Mouse (Mus musculus): ENCODE measurements around the gene Ppfia4. TPM values are rescaled to one million over a fixed set of nuclear protein-coding genes. Genes with fewer than 3 reads are reported as not detected.

Ppfia4 gene
- polyA plus RNA-seq, 1 experiment from 2014 or later, result 9.4 TPM

Other genes with a start within 250 kb of the Ppfia4 start
- gene Chit1, start 221.7 kb downstream of the Ppfia4 start, polyA plus RNA-seq (2014; fragmentation: Nextera tagmentation; extraction: Ambion mirVana), result 1.7 and 1.9 TPM in 2 replicates
- gene Chil1, start 150.8 kb downstream of the Ppfia4 start, polyA plus RNA-seq (2014; fragmentation: Nextera tagmentation; extraction: Ambion mirVana), result 1.5 and 1.9 TPM in 2 replicates
- gene Mybph, start 139.5 kb downstream of the Ppfia4 start, polyA plus RNA-seq (2014; fragmentation: Nextera tagmentation; extraction: Ambion mirVana), result 1.0 and 1.2 TPM in 2 replicates
- 4.4 and 6.7 TPM in 2 replicates for gene Adora1, start 97.5 kb downstream of the Ppfia4 start, polyA plus RNA-seq (2014; fragmentation: Nextera tagmentation; extraction: Ambion mirVana)
- gene Myog, start 42.9 kb downstream of the Ppfia4 start, polyA plus RNA-seq (2014; fragmentation: Nextera tagmentation; extraction: Ambion mirVana), result 3.7 and 4.2 TPM in 2 replicates
- 75.1 and 78.8 TPM in 2 replicates for gene Tmem183a, start 29.1 kb upstream of the Ppfia4 start, polyA plus RNA-seq (2014; fragmentation: Nextera tagmentation; extraction: Ambion mirVana)
- not detected in 2 replicates for gene 4933406M09Rik, start 53.0 kb upstream of the Ppfia4 start, polyA plus RNA-seq (2014; fragmentation: Nextera tagmentation; extraction: Ambion mirVana)
- 35.2 and 36.9 TPM in 2 replicates for gene Cyb5r1, start 72.6 kb upstream of the Ppfia4 start, polyA plus RNA-seq (2014; fragmentation: Nextera tagmentation; extraction: Ambion mirVana)
- gene Adipor1, start 82.5 kb upstream of the Ppfia4 start, polyA plus RNA-seq (2014; fragmentation: Nextera tagmentation; extraction: Ambion mirVana), result 129 and 130 TPM in 2 replicates
- gene Klhl12, start 122.6 kb upstream of the Ppfia4 start, polyA plus RNA-seq (2014; fragmentation: Nextera tagmentation; extraction: Ambion mirVana), result 15.5 and 22.2 TPM in 2 replicates
- 35.3 and 37.9 TPM in 2 replicates for gene Rabif, start 161.7 kb upstream of the Ppfia4 start, polyA plus RNA-seq (2014; fragmentation: Nextera tagmentation; extraction: Ambion mirVana)
- not detected in 2 replicates for gene Mgat4e, start 216.8 kb upstream of the Ppfia4 start, polyA plus RNA-seq (2014; fragmentation: Nextera tagmentation; extraction: Ambion mirVana)
- gene Kdm5b, start 227.2 kb upstream of the Ppfia4 start, polyA plus RNA-seq (2014; fragmentation: Nextera tagmentation; extraction: Ambion mirVana), result 34.9 and 35.9 TPM in 2 replicates

Measured in heart, embryonic 11.5 days (tissue).